Mouse (Mus musculus) forebrain, postnatal 0 days (tissue): ENCODE measurements around the gene Ptges2. TPM values are rescaled to one million over a fixed set of nuclear protein-coding genes. Genes with fewer than 3 reads are reported as not detected.

ENCODE experiments used
- ATAC-seq: fragments of 200-750 bp; cut with Nextera tagmentation; 2 replicates; pipeline ENCODE4 v1.8.0; 2017; ENCODE audit warnings: mild to moderate bottlenecking, moderate library complexity
- DNase-seq: peaks from one replicate; pipeline ENCODE4 v3.0.0-alpha.2; 2015
- H3K27ac ChIP-seq: fragments of 300-500 bp; sonication (generic); 2 replicates; pipeline ENCODE4 v1.5.1; 2014; ENCODE audit warnings: low read depth, mild to moderate bottlenecking, antibody characterized with exemption, low read length, moderate library complexity, mixed read lengths
- H3K27me3 ChIP-seq: fragments of 300-500 bp; sonication (generic); 2 replicates; pipeline ENCODE4 v1.6.1; 2014; ENCODE audit warnings: mild to moderate bottlenecking, low read length, mixed read lengths; ENCODE audit not compliant: insufficient read depth
- H3K36me3 ChIP-seq: fragments of 300-500 bp; sonication (generic); 2 replicates; pipeline ENCODE4 v1.6.1; 2014; ENCODE audit warnings: mild to moderate bottlenecking, moderate library complexity; ENCODE audit not compliant: insufficient read depth
- H3K4me1 ChIP-seq: fragments of 300-500 bp; sonication (generic); 2 replicates; pipeline ENCODE4 v1.6.1; 2014; ENCODE audit warnings: antibody characterized with exemption; ENCODE audit not compliant: insufficient read depth
- H3K4me2 ChIP-seq: fragments of 300-500 bp; sonication (generic); 2 replicates; pipeline ENCODE4 v1.6.1; 2014; ENCODE audit warnings: low read depth, mild to moderate bottlenecking, moderate library complexity
- H3K4me3 ChIP-seq: fragments of 300-500 bp; sonication (generic); 2 replicates; pipeline ENCODE4 v1.5.1; 2014; ENCODE audit warnings: low read depth, low read length, mixed read lengths
- H3K9ac ChIP-seq: fragments of 300-500 bp; sonication (generic); 2 replicates; pipeline ENCODE4 v1.6.1; 2014; ENCODE audit warnings: mild to moderate bottlenecking
- H3K9me3 ChIP-seq: fragments of 300-500 bp; sonication (generic); 2 replicates; pipeline ENCODE4 v1.6.1; 2016; ENCODE audit warnings: low read length
- CTCF ChIP-seq: sonication (generic); IDR thresholded peaks from 2 replicates; pipeline ENCODE4 v1.5.1; 2016; ENCODE audit warnings: antibody characterized with exemption, control low read depth, low read depth
- WGBS: fragments of 180-500 bp; shearing (Covaris S2); extraction: QIAGEN DNeasy Blood & Tissue Kit; methylation state at CpG from one replicate; pipeline ENCODE4 v1.1.7; 2014; 5-methylcytosine and 5-hydroxymethylcytosine counted together
- polyA plus RNA-seq: library from polyadenylated mRNA; unstranded; fragments of >200 nt; fragmentation: Nextera tagmentation; extraction: Ambion mirVana; gene quantifications from 2 replicates; pipeline ENCODE4 v1.2.1, GENCODE M21; 2015
- total RNA-seq: library from RNA; depleted of rRNA; stranded (reverse); fragments of >200 nt; gene quantifications from 2 replicates; pipeline ENCODE4 v1.2.3, GENCODE M21; 2014

Gene Ptges2
- total and polyA plus RNA-seq, 2 experiments from 2014 or later = 32.1 to 54.9 TPM

DNA sequence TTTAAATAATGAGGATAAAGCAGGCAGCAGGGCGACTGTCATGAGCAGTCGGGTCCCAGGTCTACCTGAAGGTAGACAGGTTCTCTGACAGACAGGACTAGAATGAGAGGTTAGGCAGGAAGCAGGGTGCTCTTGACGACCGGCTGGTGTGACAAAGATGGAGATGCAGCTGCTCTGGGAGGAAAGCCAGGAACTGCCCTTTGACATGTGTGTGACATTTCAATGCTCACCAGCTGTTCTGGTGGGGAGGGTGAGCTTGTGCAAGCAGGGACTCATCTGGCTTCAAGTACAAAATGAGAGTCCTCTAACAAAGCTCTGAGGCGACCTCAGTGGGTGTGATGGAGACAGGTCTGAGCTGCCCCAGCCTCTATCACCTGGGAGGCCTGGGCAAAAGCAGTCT, 18.2 kb downstream of the Ptges2 start:
- H3K27ac ChIP-seq = no peak overlapping the region
- H3K9ac ChIP-seq = no peak overlapping the region
- 68% methylated on average over 5 of the region's 5 CpGs for WGBS
- no peaks in the 10 kb centered on the region for H3K27me3 ChIP-seq
- no peak for TF ChIP-seq CTCF
- H3K4me2 ChIP-seq = no peak overlapping the region
- no peak for DNase-seq
- H3K9me3 ChIP-seq = no peaks in the 10 kb centered on the region
- H3K4me1 ChIP-seq = no peaks in the 10 kb centered on the region
- ATAC-seq = no peak
- peaks cover 50% of the 10 kb centered on the region for H3K36me3 ChIP-seq
- no peak overlapping the region for H3K4me3 ChIP-seq

- Histone ChIP-seq H3K4me1 (no peaks in the 10 kb centered on the region), H3K4me3 (no peak overlapping the region), H3K27me3 (no peaks in the 10 kb centered on the region), H3K4me2 (no peak overlapping the region), H3K9me3 (no peaks in the 10 kb centered on the region), H3K36me3 (peaks cover 68% of the 10 kb centered on the region), H3K9ac (no peak overlapping the region), H3K27ac (no peak overlapping the region)
- ATAC-seq (no peak), DNase-seq (no peak)
- TF ChIP-seq CTCF = no peak
- WGBS = 93% methylated on average over 12 of the region's 12 CpGs
Measured at GRCm38 (mm10) chr2:32415801-32416200, 20.1 kb downstream of the Ptges2 start.

- 87% methylated on average over 2 of the region's 2 CpGs for WGBS
- TF ChIP-seq CTCF = no peak
- H3K4me2 ChIP-seq = no peak overlapping the region
- no peak overlapping the region for H3K9ac ChIP-seq
- no peaks in the 10 kb centered on the region for H3K27me3 ChIP-seq
- no peak for ATAC-seq
- H3K9me3 ChIP-seq = no peaks in the 10 kb centered on the region
- H3K4me1 ChIP-seq = no peaks in the 10 kb centered on the region
- no peak overlapping the region for H3K4me3 ChIP-seq
- no peak overlapping the region for H3K27ac ChIP-seq
- DNase-seq = no peak
- H3K36me3 ChIP-seq = peaks cover 74% of the 10 kb centered on the region
Measured at GRCm38 (mm10) chr2:32416556-32416955, 20.9 kb downstream of the Ptges2 start.

DNA sequence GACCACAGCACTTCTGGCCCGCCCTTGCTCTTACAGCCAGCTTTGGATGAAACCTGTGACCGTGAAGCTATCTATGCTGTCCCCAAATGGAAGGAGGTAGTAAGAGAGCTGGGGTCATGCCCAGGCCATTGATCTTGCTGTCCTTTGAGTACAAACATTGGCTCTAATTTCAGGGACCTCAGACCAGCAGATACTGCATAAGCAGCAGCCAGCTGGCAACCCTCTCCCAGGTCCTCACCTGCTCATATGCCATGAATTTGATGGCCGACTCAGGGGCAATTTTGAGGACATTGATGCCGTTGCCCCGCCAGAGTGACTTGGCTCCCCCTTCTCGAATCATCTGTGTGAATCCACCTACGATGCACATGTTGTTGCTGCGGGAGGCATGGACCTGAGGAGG, 21.8 kb downstream of the Ptges2 start:
- Histone ChIP-seq H3K36me3 (peaks cover 74% of the 10 kb centered on the region), H3K4me2 (no peak overlapping the region), H3K9me3 (no peaks in the 10 kb centered on the region), H3K27ac (no peak overlapping the region), H3K4me3 (no peak overlapping the region), H3K4me1 (0 out of 2 replicates have a peak, but pooled peaks cover 2% of the 10 kb centered on the region), H3K9ac (no peak overlapping the region), H3K27me3 (no peaks in the 10 kb centered on the region)
- 96% methylated on average over 8 of the region's 8 CpGs for WGBS
- DNase-seq = no peak
- no peak for TF ChIP-seq CTCF
- no peak for ATAC-seq

GRCm38 (mm10) chr2:32418430-32419151, 22.9 kb downstream of the Ptges2 start:
- no peak overlapping the region for H3K4me2 ChIP-seq
- 88% methylated on average over 12 of the region's 12 CpGs for WGBS
- H3K36me3 ChIP-seq = peaks cover 74% of the 10 kb centered on the region
- 0 out of 2 replicates have a peak, but pooled peaks cover 4% of the 10 kb centered on the region for H3K4me1 ChIP-seq
- H3K4me3 ChIP-seq = no peak overlapping the region
- ATAC-seq (no peak), DNase-seq (no peak)
- H3K9me3 ChIP-seq = no peaks in the 10 kb centered on the region
- no peak for TF ChIP-seq CTCF
- no peak overlapping the region for H3K27ac ChIP-seq
- no peak overlapping the region for H3K9ac ChIP-seq
- H3K27me3 ChIP-seq = no peaks in the 10 kb centered on the region

DNA sequence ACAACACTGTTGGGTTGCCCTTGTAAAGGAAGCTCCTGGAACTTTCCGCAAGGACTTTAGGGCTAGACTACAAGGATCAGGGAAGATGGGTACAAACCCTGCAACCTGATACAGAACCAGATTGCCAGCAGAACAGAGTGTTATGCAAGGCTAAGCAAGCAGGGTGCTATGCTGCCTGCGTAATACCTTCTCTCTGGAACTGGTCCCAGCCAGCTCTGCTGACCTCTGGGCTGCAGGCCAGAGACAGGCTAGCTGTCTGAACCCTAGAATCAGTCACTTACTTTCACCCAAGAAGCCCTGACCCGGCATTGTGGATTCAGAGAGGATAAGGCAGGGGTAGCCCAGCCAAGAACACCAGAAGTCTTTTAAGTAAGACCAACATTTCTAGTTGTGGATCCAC, 23.7 kb downstream of the Ptges2 start:
- Histone ChIP-seq H3K4me2 (no peak overlapping the region), H3K27ac (no peak overlapping the region), H3K36me3 (peaks cover 69% of the 10 kb centered on the region), H3K4me3 (no peak overlapping the region), H3K4me1 (peaks cover 12% of the 10 kb centered on the region; the same call in 1 of the 2 replicates), H3K9ac (no peak overlapping the region), H3K27me3 (no peaks in the 10 kb centered on the region), H3K9me3 (no peaks in the 10 kb centered on the region)
- DNase-seq (no peak), ATAC-seq (no peak)
- WGBS = 88% methylated on average over 3 of the region's 3 CpGs
- TF ChIP-seq CTCF = no peak

GRCm38 (mm10) chr2:32420066-32420608, 24.4 kb downstream of the Ptges2 start:
- peaks cover 62% of the 10 kb centered on the region for H3K36me3 ChIP-seq
- no peak overlapping the region for H3K4me2 ChIP-seq
- TF ChIP-seq CTCF = no peak
- DNase-seq (no peak), ATAC-seq (no peak)
- no peak overlapping the region for H3K4me3 ChIP-seq
- H3K27me3 ChIP-seq = no peaks in the 10 kb centered on the region
- 90% methylated on average over 12 of the region's 12 CpGs for WGBS
- no peaks in the 10 kb centered on the region for H3K9me3 ChIP-seq
- no peak overlapping the region for H3K27ac ChIP-seq
- H3K9ac ChIP-seq = no peak overlapping the region
- peaks cover 14% of the 10 kb centered on the region; the same call in 1 of the 2 replicates for H3K4me1 ChIP-seq
